Mouse (Mus musculus) forebrain, embryonic 15.5 days (tissue): Measurements from ENCODE around the gene Vrk2. TPM values are rescaled to one million over a fixed set of nuclear protein-coding genes. Genes with fewer than 3 reads are reported as not detected.

Source experiments
- ATAC-seq: fragments of 200-750 bp; cut with Nextera tagmentation; replicated peaks from 2 replicates; pipeline ENCODE4 v1.8.0; 2017; ENCODE audit warnings: mild to moderate bottlenecking, moderate TSS enrichment, moderate library complexity
- H3K27ac ChIP-seq: fragments of 300-500 bp; sonication (generic); replicated peaks from 2 replicates; pipeline ENCODE4 v1.5.1; 2015; ENCODE audit warnings: mild to moderate bottlenecking, inconsistent platforms
- H3K27me3 ChIP-seq: fragments of 300-500 bp; sonication (generic); 2 replicates; pipeline ENCODE4 v1.6.1; 2015; ENCODE audit warnings: inconsistent platforms
- H3K36me3 ChIP-seq: fragments of 300-500 bp; sonication (generic); 2 replicates; pipeline ENCODE4 v1.6.1; 2015; ENCODE audit warnings: mild to moderate bottlenecking, inconsistent platforms
- H3K4me1 ChIP-seq: fragments of 300-500 bp; sonication (generic); 2 replicates; pipeline ENCODE4 v1.6.1; 2015; ENCODE audit warnings: inconsistent platforms
- H3K4me2 ChIP-seq: fragments of 300-500 bp; sonication (generic); replicated peaks from 2 replicates; pipeline ENCODE4 v1.6.1; 2015; ENCODE audit warnings: mild to moderate bottlenecking, inconsistent platforms
- H3K4me3 ChIP-seq: fragments of 300-500 bp; sonication (generic); 2 replicates; pipeline ENCODE4 v1.5.1; 2015; ENCODE audit warnings: mild to moderate bottlenecking, inconsistent platforms
- H3K9ac ChIP-seq: fragments of 300-500 bp; sonication (generic); replicated peaks from 2 replicates; pipeline ENCODE4 v1.6.1; 2015; ENCODE audit warnings: mild to moderate bottlenecking, inconsistent platforms
- H3K9me3 ChIP-seq: fragments of 300-500 bp; sonication (generic); 2 replicates; pipeline ENCODE4 v1.6.1; 2016; ENCODE audit warnings: inconsistent platforms
- WGBS: fragments of 180-500 bp; shearing (Covaris S2); methylation state at CpG from one replicate; pipeline ENCODE4 v1.1.7; 2015; ENCODE audit warnings: mixed read lengths; 5-methylcytosine and 5-hydroxymethylcytosine counted together
- polyA plus RNA-seq: library from polyadenylated mRNA; unstranded; fragments of >200 nt; fragmentation: Nextera tagmentation; extraction: Ambion mirVana; gene quantifications from 2 replicates; pipeline ENCODE4 v1.2.1, GENCODE M21; 2015

The Vrk2 gene
- polyA plus RNA-seq, 1 experiment from 2014 or later = 8.0 TPM

DNA sequence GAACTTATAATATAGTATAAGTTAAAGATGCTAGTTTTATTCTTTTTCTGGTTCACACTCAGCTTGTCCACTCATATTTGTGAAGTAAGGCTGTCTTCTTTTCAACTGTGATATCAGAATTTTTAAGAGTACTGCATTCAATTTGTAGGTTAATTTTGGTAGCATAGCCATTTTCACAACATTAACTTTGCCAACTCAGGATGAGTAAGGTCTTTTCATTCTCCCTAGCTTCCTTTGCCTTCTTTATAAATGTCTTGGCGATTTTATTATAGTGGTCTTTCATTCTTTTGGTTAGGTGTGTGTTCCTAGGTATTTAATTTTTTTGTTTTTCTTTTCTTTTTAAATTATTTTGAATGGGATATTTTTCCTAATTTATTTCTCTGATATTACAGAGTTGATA lies 143.2 kb downstream of the Vrk2 start:
- Histone ChIP-seq H3K36me3 (no peaks in the 10 kb centered on the region), H3K27ac (no peak overlapping the region), H3K27me3 (no peaks in the 10 kb centered on the region), H3K4me3 (no peak overlapping the region), H3K4me2 (no peak overlapping the region), H3K9me3 (no peaks in the 10 kb centered on the region), H3K4me1 (no peaks in the 10 kb centered on the region), H3K9ac (no peak overlapping the region)
- WGBS = 92% methylated on average over 1 of the region's 1 CpGs
- ATAC-seq = no peak

DNA sequence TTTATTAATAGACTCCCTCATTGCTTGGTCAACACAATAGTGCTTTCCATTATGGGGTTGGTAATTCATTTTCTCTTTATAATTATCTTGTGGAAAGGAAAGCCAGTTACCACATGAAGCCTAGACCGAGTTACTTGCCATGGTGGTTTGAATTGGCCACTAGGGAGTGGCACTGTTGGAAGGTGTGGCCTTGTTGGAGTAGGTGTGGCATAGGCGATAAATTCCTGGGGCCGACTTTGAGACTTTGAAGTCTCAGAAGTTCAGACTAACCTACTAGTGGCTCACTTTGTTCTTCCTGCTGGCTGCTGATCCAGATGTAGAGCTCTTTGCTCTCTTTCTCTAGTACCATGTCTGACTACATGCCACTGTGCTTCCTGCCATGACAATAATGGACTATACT lies 144.0 kb downstream of the Vrk2 start:
- Histone ChIP-seq H3K4me1 (no peaks in the 10 kb centered on the region), H3K4me2 (no peak overlapping the region), H3K9me3 (no peaks in the 10 kb centered on the region), H3K36me3 (no peaks in the 10 kb centered on the region), H3K27ac (no peak overlapping the region), H3K4me3 (no peak overlapping the region), H3K27me3 (no peaks in the 10 kb centered on the region), H3K9ac (no peak overlapping the region)
- 94% methylated on average over 3 of the region's 3 CpGs for WGBS
- no peak for ATAC-seq

DNA sequence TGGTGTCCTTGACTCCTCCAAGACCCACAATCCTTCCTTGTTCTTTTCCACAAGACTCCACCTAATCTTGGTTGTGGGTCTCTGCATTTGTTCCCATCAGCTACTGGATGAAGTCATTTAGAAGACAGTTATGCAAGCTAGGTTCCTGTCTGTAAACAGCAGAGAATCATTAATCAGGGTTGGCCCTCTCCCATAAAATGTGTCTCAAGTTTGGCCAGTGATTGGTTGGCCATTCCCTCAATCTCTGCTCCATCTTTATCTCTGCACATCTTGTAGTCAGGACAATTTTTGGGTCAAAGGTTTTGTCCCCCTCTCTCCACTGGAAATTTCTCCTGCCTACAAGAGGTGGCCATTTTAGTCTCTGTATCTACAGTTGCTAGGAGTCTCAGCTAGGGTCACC lies 149.4 kb downstream of the Vrk2 start:
- ATAC-seq = no peak
- H3K36me3 ChIP-seq = no peaks in the 10 kb centered on the region
- no peak overlapping the region for H3K9ac ChIP-seq
- H3K27me3 ChIP-seq = no peaks in the 10 kb centered on the region
- H3K9me3 ChIP-seq = no peaks in the 10 kb centered on the region
- no peak overlapping the region for H3K4me2 ChIP-seq
- H3K4me1 ChIP-seq = no peaks in the 10 kb centered on the region
- H3K4me3 ChIP-seq = no peak overlapping the region
- no peak overlapping the region for H3K27ac ChIP-seq

DNA sequence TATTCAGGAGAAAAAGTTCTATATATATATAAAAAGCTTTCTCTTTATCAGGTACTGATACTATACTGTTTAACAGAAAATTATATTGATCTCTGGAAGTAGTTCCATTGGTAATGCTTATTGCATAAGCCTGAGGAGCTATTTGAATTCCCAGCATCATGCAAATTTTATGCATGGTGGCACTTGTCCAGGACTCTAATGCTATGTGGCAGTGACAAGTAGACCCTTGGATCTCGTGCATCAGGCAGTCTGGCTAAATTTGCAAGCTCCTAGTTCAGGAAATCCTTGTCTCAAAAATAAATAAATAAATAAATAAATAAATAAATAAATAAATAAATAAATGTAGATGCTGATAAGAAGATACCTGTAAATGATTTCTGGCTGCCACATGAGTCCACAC lies 152.7 kb downstream of the Vrk2 start:
- Histone ChIP-seq H3K9me3 (no peaks in the 10 kb centered on the region), H3K9ac (no peak overlapping the region), H3K4me2 (no peak overlapping the region), H3K27ac (no peak overlapping the region), H3K36me3 (no peaks in the 10 kb centered on the region), H3K4me1 (peaks cover 6% of the 10 kb centered on the region; the same call in 1 of the 2 replicates), H3K4me3 (no peak overlapping the region), H3K27me3 (no peaks in the 10 kb centered on the region)
- ATAC-seq = no peak
- WGBS = 24% methylated on average over 1 of the region's 1 CpGs

DNA sequence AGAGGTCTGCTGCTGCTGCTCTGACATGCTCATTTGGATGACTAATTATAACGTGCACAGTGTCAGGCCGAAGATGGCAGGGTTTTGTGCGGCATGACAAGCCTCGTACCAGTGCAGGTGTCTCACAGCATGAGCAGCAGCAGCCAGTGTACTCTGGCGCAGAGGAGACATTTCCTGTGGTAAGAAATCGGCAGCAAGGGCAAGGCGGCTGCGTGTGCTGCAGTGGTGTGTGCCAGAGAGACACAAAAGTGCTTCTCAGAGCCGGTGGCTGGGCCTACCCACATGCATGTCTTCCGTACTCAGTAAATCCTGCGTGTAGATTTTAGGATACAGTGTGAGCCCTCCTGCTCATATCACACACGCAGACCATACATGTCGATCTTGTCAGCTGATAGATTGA lies 156.0 kb downstream of the Vrk2 start:
- WGBS = 56% methylated on average over 13 of the region's 13 CpGs
- Histone ChIP-seq H3K4me3 (no peak overlapping the region), H3K4me2 (peak overlapping the region; percentile 19; the same call in 1 of the 2 replicates), H3K9me3 (no peaks in the 10 kb centered on the region), H3K27me3 (no peaks in the 10 kb centered on the region), H3K4me1 (peaks cover 6% of the 10 kb centered on the region; the same call in 1 of the 2 replicates), H3K27ac (peak overlapping the region; percentile 72), H3K9ac (no peak overlapping the region), H3K36me3 (no peaks in the 10 kb centered on the region)
- peak; percentile 75 for ATAC-seq

DNA sequence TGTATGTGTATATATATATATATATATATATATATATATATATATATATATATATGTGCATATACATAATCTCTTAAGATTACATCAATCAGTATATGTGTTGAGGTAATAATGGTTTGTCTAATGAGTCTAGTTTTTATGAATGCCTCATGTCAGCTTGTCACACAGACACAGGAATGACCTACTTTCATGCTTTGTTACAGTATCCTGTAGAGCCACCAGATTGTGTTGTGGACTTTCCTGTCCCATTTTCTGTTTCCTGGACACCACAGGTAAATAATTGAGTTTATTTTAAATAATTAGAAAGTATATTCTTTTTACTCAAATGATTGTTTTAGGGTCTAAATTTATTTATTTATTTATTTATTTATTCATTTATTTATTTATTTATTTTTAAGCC lies 159.6 kb downstream of the Vrk2 start:
- no peaks in the 10 kb centered on the region for H3K36me3 ChIP-seq
- no peak overlapping the region for H3K4me2 ChIP-seq
- no peak overlapping the region for H3K27ac ChIP-seq
- H3K4me1 ChIP-seq = peaks cover 6% of the 10 kb centered on the region; the same call in 1 of the 2 replicates
- ATAC-seq = no peak
- no peaks in the 10 kb centered on the region for H3K27me3 ChIP-seq
- H3K9ac ChIP-seq = no peak overlapping the region
- H3K9me3 ChIP-seq = no peaks in the 10 kb centered on the region
- no peak overlapping the region for H3K4me3 ChIP-seq

DNA sequence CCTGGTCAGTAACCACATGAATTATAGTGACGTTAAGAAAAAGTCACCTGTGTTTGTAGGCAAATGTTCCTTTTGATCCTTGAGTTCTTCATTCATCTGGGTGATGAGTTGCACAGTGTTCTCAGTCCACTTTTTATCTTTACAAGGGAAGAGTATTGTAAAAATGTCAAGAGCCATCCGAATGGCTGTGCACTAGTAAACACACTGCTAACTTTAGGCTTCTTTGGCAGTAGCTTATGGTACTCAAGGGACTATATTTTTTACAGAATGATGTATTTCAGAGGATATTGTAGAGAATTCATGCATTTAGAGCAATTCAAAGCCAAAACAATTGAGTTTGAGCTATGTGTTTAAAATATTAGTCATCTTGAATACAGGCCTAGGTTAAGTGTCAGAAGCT lies 172.3 kb downstream of the Vrk2 start:
- 91% methylated on average over 2 of the region's 2 CpGs for WGBS
- Histone ChIP-seq H3K4me3 (no peak overlapping the region), H3K9ac (no peak overlapping the region), H3K9me3 (no peaks in the 10 kb centered on the region), H3K36me3 (no peaks in the 10 kb centered on the region), H3K4me2 (no peak overlapping the region), H3K4me1 (no peaks in the 10 kb centered on the region), H3K27ac (no peak overlapping the region), H3K27me3 (no peaks in the 10 kb centered on the region)
- no peak for ATAC-seq

Other genes with a start within 250 kb of the Vrk2 start
- gene Fancl, start 207.9 kb downstream of the Vrk2 start, polyA plus RNA-seq = 13.6 and 14.4 TPM in 2 replicates
- not detected in 2 replicates for gene Gm6899, start 758 bp downstream of the Vrk2 start, polyA plus RNA-seq